Mouse (Mus musculus): ENCODE data around the gene Dlg2. TPM values are rescaled to one million over a fixed set of nuclear protein-coding genes. Genes with fewer than 3 reads are reported as not detected.

Gene Dlg2
- polyA plus RNA-seq, 1 experiment from 2014 or later: 28.3 TPM

DNA sequence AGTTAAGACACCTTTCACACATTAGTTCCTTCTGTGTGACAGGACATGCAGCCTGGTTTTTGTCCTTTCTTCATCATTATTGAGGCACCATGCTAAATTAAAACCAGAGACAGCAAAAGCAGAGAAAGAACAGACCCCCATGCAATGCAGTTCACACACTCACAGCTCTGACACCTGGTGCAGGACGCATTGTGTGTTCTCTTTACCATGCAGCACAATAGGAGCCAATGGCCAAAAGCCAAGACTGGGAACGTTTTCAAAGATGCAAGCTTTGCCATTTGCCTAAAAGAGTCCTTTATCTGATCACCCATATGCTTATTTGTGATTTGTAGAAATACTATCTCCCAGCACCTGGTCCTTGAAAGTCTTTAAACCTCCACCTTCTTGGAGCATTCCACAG is 1824.6 kb downstream of the Dlg2 start:
- Histone ChIP-seq H3K4me2 (ENCODE audit: low read length) (no peak overlapping the region), H3K9ac (ENCODE audit: low read depth, low read length) (no peak overlapping the region), H3K4me3 (ENCODE audit: low read length) (no peak overlapping the region), H3K27ac (ENCODE audit: low read depth, low read length) (no peak overlapping the region), H3K36me3 (ENCODE audit: control insufficient read depth, insufficient read depth, low read length) (no peaks in the 10 kb centered on the region), H3K27me3 (replicated peaks; ENCODE audit: control insufficient read depth, insufficient read depth, low read length) (no peaks in the 10 kb centered on the region), H3K4me1 (ENCODE audit: control insufficient read depth, insufficient read depth, low read depth, low read length) (no peaks in the 10 kb centered on the region; the same call in 1 of the 2 replicates), H3K9me3 (ENCODE audit: control insufficient read depth, low read length) (no peaks in the 10 kb centered on the region)
- no peak for ATAC-seq
- WGBS: 31% methylated on average over 2 of the region's 2 CpGs

DNA sequence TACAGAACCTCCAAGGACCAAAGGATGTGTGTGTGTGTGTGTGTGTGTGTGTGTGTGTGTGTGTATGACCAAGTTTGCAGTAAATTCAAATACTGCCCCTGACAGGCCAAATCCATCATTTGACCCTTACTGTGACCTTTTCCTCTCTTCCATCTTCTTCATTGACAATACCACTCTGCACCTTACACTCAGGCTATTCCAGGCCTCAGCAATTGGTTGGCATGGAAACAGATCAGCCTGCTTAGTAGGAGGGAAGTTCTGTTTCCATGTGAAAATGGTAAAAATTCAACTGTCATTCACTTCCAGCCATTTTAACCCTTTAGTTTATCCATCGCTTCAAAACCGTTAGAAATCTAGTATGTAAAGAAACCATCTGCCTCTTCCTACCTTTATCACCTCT is 1831.2 kb downstream of the Dlg2 start:
- no peaks in the 10 kb centered on the region for H3K9me3 ChIP-seq (ENCODE audit: control insufficient read depth, low read length)
- ATAC-seq: peak; percentile 42; the same call in 1 of the 2 replicates
- WGBS: 78% methylated on average over 2 of the region's 2 CpGs

DNA sequence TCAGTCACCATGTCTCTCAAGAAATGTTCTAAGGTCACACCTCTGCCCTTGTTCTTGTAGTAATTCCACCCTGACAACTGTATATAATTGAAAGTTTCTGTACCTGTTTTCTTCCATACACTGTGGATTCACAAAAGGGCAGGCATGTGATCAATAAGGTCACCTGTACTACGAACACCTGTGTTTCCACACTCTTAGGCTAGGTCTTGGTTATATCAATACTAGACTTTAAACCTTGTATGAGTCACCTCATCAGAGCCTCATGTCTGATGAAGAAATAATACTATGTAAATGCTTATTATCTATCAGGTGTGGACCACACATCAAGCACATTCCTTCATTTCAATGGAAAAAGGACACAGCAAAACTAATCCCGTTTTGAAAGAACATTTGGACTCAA is 1831.7 kb downstream of the Dlg2 start:
- Histone ChIP-seq H3K9me3 (ENCODE audit: control insufficient read depth, low read length) (no peaks in the 10 kb centered on the region), H3K36me3 (ENCODE audit: control insufficient read depth, insufficient read depth, low read length) (no peaks in the 10 kb centered on the region), H3K4me2 (ENCODE audit: low read length) (no peak overlapping the region), H3K27me3 (replicated peaks; ENCODE audit: control insufficient read depth, insufficient read depth, low read length) (no peaks in the 10 kb centered on the region), H3K9ac (ENCODE audit: low read depth, low read length) (no peak overlapping the region), H3K4me3 (ENCODE audit: low read length) (no peak overlapping the region), H3K27ac (ENCODE audit: low read depth, low read length) (no peak overlapping the region), H3K4me1 (ENCODE audit: control insufficient read depth, insufficient read depth, low read depth, low read length) (no peaks in the 10 kb centered on the region)
- no peak for ATAC-seq
- 81% methylated on average over 2 of the region's 2 CpGs for WGBS

More for the DNA sequence above, 1831.2 kb downstream of the Dlg2 start:
- H3K27me3 ChIP-seq (replicated peaks; ENCODE audit: control insufficient read depth, insufficient read depth, low read length): no peaks in the 10 kb centered on the region
- H3K4me3 ChIP-seq (ENCODE audit: low read length): no peak overlapping the region
- H3K36me3 ChIP-seq (ENCODE audit: control insufficient read depth, insufficient read depth, low read length): no peaks in the 10 kb centered on the region
- H3K4me2 ChIP-seq (ENCODE audit: low read length): no peak overlapping the region
- H3K9ac ChIP-seq (ENCODE audit: low read depth, low read length): no peak overlapping the region
- H3K27ac ChIP-seq (ENCODE audit: low read depth, low read length): no peak overlapping the region
- no peaks in the 10 kb centered on the region for H3K4me1 ChIP-seq (ENCODE audit: control insufficient read depth, insufficient read depth, low read depth, low read length)

DNA sequence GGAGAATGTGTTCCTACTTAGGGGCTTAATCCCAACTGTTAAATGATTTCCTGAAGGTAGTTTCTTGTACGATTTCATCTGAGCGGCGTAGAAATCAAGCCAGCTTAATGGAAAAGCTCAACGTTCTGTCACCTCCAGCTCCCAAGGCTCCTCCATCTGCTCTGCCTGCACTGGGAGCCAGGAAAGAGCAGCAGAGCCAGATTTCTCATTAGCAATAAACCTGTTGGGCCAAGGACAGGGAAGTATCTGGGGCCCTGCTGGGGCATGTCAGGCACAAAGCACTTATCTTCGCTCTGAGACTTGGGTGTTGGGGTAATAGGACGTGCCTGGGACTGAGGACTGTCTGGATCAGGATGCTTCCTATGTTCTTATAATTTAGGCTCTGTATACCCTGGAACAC is 1839.9 kb downstream of the Dlg2 start:
- no peak overlapping the region for H3K4me2 ChIP-seq (ENCODE audit: low read length)
- H3K9ac ChIP-seq (ENCODE audit: low read depth, low read length): no peak overlapping the region
- no peak overlapping the region for H3K27ac ChIP-seq (ENCODE audit: low read depth, low read length)
- H3K4me1 ChIP-seq (ENCODE audit: control insufficient read depth, insufficient read depth, low read depth, low read length): peaks cover 3% of the 10 kb centered on the region; the same call in 1 of the 2 replicates
- H3K27me3 ChIP-seq (replicated peaks; ENCODE audit: control insufficient read depth, insufficient read depth, low read length): no peaks in the 10 kb centered on the region
- 62% methylated on average over 6 of the region's 6 CpGs for WGBS
- no peaks in the 10 kb centered on the region for H3K36me3 ChIP-seq (ENCODE audit: control insufficient read depth, insufficient read depth, low read length)
- ATAC-seq: peak; percentile 87
- H3K4me3 ChIP-seq (ENCODE audit: low read length): no peak overlapping the region
- H3K9me3 ChIP-seq (ENCODE audit: control insufficient read depth, low read length): no peaks in the 10 kb centered on the region

DNA sequence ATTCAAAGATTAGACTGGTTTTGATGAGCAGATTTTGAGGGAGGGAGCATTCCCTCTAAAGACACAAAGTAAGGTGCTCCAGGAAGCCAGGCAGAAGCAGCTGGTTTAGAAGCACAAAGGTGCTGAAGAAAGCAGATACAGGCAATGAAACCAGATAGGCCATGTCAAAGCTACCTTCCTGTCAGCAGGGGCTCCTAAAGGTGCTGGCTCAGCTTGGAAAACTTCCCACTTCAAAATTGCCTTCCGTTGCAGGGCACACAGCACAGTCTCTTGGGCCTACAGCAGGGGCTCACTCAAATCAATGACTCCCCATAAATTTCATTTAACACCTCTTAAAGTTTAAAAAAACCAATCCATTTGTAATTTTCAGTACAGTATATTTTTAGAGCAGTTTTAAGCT is 1843.0 kb downstream of the Dlg2 start:
- Histone ChIP-seq H3K36me3 (ENCODE audit: control insufficient read depth, insufficient read depth, low read length) (no peaks in the 10 kb centered on the region), H3K4me3 (ENCODE audit: low read length) (no peak overlapping the region), H3K4me2 (ENCODE audit: low read length) (no peak overlapping the region), H3K9ac (ENCODE audit: low read depth, low read length) (no peak overlapping the region), H3K27ac (ENCODE audit: low read depth, low read length) (no peak overlapping the region), H3K9me3 (ENCODE audit: control insufficient read depth, low read length) (no peaks in the 10 kb centered on the region), H3K27me3 (replicated peaks; ENCODE audit: control insufficient read depth, insufficient read depth, low read length) (no peaks in the 10 kb centered on the region), H3K4me1 (ENCODE audit: control insufficient read depth, insufficient read depth, low read depth, low read length) (peaks cover 14% of the 10 kb centered on the region)
- WGBS: 71% methylated on average over 1 of the region's 1 CpGs
- ATAC-seq: no peak

DNA sequence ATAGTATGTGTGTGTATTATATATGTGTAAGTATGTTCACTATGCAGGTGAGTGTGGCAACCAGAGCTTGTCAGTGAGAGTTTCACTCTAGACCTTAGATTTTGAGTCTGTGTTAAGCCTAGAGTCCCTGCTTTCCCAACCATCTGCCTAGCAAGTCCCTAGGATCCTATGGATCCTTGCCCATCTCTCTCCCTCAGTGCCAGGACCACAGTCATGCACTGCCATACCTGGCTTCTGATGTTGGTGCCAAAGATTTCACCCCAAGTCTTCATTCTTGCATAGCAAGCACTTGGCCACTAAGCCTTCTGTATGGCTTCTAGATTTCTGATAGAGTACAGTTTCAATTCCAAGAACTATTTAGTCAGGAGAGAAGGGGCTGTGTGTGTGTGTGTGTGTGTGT is 1843.7 kb downstream of the Dlg2 start:
- H3K4me3 ChIP-seq (ENCODE audit: low read length): no peak overlapping the region
- no peaks in the 10 kb centered on the region for H3K36me3 ChIP-seq (ENCODE audit: control insufficient read depth, insufficient read depth, low read length)
- no peak overlapping the region for H3K9ac ChIP-seq (ENCODE audit: low read depth, low read length)
- H3K4me1 ChIP-seq (ENCODE audit: control insufficient read depth, insufficient read depth, low read depth, low read length): peaks cover 14% of the 10 kb centered on the region
- H3K4me2 ChIP-seq (ENCODE audit: low read length): no peak overlapping the region
- no peaks in the 10 kb centered on the region for H3K27me3 ChIP-seq (replicated peaks; ENCODE audit: control insufficient read depth, insufficient read depth, low read length)
- no peak for ATAC-seq
- no peak overlapping the region for H3K27ac ChIP-seq (ENCODE audit: low read depth, low read length)
- H3K9me3 ChIP-seq (ENCODE audit: control insufficient read depth, low read length): no peaks in the 10 kb centered on the region

DNA sequence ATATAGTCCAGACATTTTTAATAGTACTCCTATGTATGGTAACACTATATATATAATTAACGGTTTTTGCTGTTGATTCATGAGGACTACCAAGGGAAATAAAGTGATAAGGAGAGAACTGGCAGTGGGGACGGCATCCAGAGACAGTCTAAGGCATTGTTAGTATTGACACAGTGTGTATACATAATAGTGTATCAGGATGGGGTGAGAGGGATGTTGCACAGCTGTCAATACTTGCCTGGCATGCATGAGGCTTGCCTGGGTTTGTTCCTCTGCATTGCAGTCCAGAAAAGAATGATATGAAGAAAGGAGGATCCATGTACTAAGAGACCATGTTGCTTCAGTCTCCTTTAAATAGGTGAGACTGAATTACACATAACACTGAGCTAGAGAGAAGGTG is 1845.3 kb downstream of the Dlg2 start:
- 0 out of 2 replicates have a peak overlapping the region, but pooled peaks have one; percentile 20 for H3K27ac ChIP-seq (ENCODE audit: low read depth, low read length)
- no peak overlapping the region for H3K4me2 ChIP-seq (ENCODE audit: low read length)
- no peak overlapping the region for H3K4me3 ChIP-seq (ENCODE audit: low read length)
- H3K9ac ChIP-seq (ENCODE audit: low read depth, low read length): no peak overlapping the region
- no peaks in the 10 kb centered on the region for H3K9me3 ChIP-seq (ENCODE audit: control insufficient read depth, low read length)
- H3K27me3 ChIP-seq (replicated peaks; ENCODE audit: control insufficient read depth, insufficient read depth, low read length): no peaks in the 10 kb centered on the region
- ATAC-seq: no peak
- no peaks in the 10 kb centered on the region for H3K36me3 ChIP-seq (ENCODE audit: control insufficient read depth, insufficient read depth, low read length)
- H3K4me1 ChIP-seq (ENCODE audit: control insufficient read depth, insufficient read depth, low read depth, low read length): peaks cover 11% of the 10 kb centered on the region
- WGBS: 80% methylated on average over 2 of the region's 2 CpGs

DNA sequence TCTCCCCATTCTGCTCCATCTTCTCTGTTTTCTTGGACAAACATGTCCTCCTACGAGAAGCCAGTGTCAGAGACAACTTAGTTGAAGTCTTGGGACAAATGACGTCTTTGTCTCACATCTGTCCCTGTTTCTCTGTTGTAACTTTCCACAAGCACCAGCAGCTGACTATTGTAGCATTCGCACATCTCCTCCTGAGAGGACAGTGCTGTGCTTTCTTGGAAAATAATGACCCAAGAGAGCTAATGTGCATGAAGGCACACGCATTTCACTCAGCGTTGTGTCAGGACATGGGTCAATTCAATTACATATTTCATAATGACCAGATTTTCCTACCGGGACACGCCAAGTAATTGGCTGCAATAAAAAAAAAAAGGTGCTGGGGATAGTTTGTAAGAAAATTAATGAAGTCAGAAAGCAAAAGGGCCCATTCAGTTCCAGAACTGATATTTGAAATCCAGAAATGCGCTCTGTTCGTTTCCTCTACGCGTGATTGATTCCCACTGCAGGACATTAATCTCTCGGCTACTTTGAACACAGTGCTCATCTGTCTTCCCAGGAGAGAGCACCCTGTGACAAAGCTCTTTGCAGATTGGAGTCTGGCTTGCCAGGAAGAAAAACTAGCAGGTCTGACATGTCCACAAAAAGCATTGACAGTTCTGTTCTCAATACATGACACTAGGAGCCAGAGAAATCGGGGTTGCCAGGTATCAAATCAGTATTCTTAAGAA is 1846.0 kb downstream of the Dlg2 start:
- WGBS: 27% methylated on average over 13 of the region's 13 CpGs
- ATAC-seq: peak; percentile 63; the same call in 1 of the 2 replicates
- no peak overlapping the region for H3K4me3 ChIP-seq (ENCODE audit: low read length)
- peaks cover 11% of the 10 kb centered on the region for H3K4me1 ChIP-seq (ENCODE audit: control insufficient read depth, insufficient read depth, low read depth, low read length)
- no peak overlapping the region for H3K4me2 ChIP-seq (ENCODE audit: low read length)
- H3K36me3 ChIP-seq (ENCODE audit: control insufficient read depth, insufficient read depth, low read length): no peaks in the 10 kb centered on the region
- H3K9me3 ChIP-seq (ENCODE audit: control insufficient read depth, low read length): no peaks in the 10 kb centered on the region
- H3K27ac ChIP-seq (ENCODE audit: low read depth, low read length): peak overlapping the region; percentile 29; the same call in 1 of the 2 replicates
- H3K27me3 ChIP-seq (replicated peaks; ENCODE audit: control insufficient read depth, insufficient read depth, low read length): no peaks in the 10 kb centered on the region
- no peak overlapping the region for H3K9ac ChIP-seq (ENCODE audit: low read depth, low read length)

DNA sequence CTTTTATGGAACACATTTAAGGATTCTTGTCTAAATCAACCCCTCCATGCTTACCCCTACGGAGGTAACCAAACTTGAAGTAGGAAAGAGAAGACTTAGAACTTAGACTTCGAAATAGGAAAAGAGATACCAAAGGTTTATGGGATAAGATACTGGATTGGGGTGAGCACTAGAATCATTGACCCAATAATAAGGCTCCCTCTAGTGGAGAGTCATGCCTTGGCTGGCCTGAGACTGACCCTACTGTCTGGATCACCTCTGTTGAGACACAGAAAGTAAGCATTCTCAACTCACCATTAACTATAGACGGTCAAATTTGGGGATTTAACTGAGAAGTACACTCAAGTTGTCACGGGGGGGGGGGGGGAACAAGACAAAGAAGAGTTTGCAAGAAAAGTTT is 1847.2 kb downstream of the Dlg2 start:
- Histone ChIP-seq H3K4me2 (ENCODE audit: low read length) (no peak overlapping the region), H3K9ac (ENCODE audit: low read depth, low read length) (no peak overlapping the region), H3K4me3 (ENCODE audit: low read length) (no peak overlapping the region), H3K27me3 (replicated peaks; ENCODE audit: control insufficient read depth, insufficient read depth, low read length) (no peaks in the 10 kb centered on the region), H3K27ac (ENCODE audit: low read depth, low read length) (no peak overlapping the region), H3K36me3 (ENCODE audit: control insufficient read depth, insufficient read depth, low read length) (no peaks in the 10 kb centered on the region), H3K9me3 (ENCODE audit: control insufficient read depth, low read length) (no peaks in the 10 kb centered on the region), H3K4me1 (ENCODE audit: control insufficient read depth, insufficient read depth, low read depth, low read length) (peaks cover 11% of the 10 kb centered on the region)
- ATAC-seq: no peak
- 53% methylated on average over 4 of the region's 4 CpGs for WGBS
